Mouse (Mus musculus) E14TG2a.4 (cell line): ENCODE measurements around the gene Ntm.

ENCODE experiments used
- CTCF ChIP-seq: conservative IDR thresholded peaks from 2 replicates; pipeline ENCODE4 v1.5.1; 2014; ENCODE audit warnings: low read length
- NANOG ChIP-seq: IDR thresholded peaks from 2 replicates; pipeline ENCODE4 v1.6.1; 2014; ENCODE audit warnings: borderline replicate concordance, low read length, mixed read lengths

GRCm38 (mm10) chr9:29772625-29773388 is 190.1 kb downstream of the Ntm start:
- no peak for TF ChIP-seq CTCF
- TF ChIP-seq NANOG: no peak
